Mouse (Mus musculus) hindlimb bud, embryonic 11.5 days (tissue): ENCODE measurements around the gene Hsph1.

Source experiments
- DNase-seq: peaks from one replicate; pipeline ENCODE4 v3.0.0-alpha.2; 2012; ENCODE audit warnings: low read depth, low spot score; ENCODE audit errors: extremely low spot score

Hsph1 gene

GRCm38 (mm10) chr5:149636075-149636920 is at the start of gene Hsph1:
TSS of gene Hsph1 (minus strand) at chr5:149636376.
- peak; percentile 96 for DNase-seq

- DNase-seq: no peak
Measured at GRCm38 (mm10) chr5:149680946-149681345, 44.8 kb upstream of the Hsph1 start.

- DNase-seq: no peak
Measured at GRCm38 (mm10) chr5:149679886-149680285, 43.7 kb upstream of the Hsph1 start.

- DNase-seq: no peak
Measured at GRCm38 (mm10) chr5:149679362-149679761, 43.2 kb upstream of the Hsph1 start.

GRCm38 (mm10) chr5:149678990-149679348 is 42.8 kb upstream of the Hsph1 start:
- no peak for DNase-seq

GRCm38 (mm10) chr5:149678100-149678989 is 42.2 kb upstream of the Hsph1 start, which contains the start of gene B3glct:
TSS of gene B3glct (plus strand) at chr5:149678230.
- no peak for DNase-seq

GRCm38 (mm10) chr5:149677196-149677595 is 41.0 kb upstream of the Hsph1 start:
- no peak for DNase-seq

- DNase-seq: no peak
Measured at GRCm38 (mm10) chr5:149663417-149663816, 27.2 kb upstream of the Hsph1 start.

- DNase-seq: no peak
Measured at GRCm38 (mm10) chr5:149662980-149663379, 26.8 kb upstream of the Hsph1 start.

- no peak for DNase-seq
Measured at GRCm38 (mm10) chr5:149661428-149661827, 25.3 kb upstream of the Hsph1 start.

- DNase-seq: no peak
Measured at GRCm38 (mm10) chr5:149659414-149659780, 23.2 kb upstream of the Hsph1 start.

GRCm38 (mm10) chr5:149658741-149659413 is 22.7 kb upstream of the Hsph1 start:
- DNase-seq: no peak

GRCm38 (mm10) chr5:149658022-149658421 is 21.8 kb upstream of the Hsph1 start:
- DNase-seq: no peak

- no peak for DNase-seq
Measured at GRCm38 (mm10) chr5:149655636-149656035, 19.5 kb upstream of the Hsph1 start.

- DNase-seq: no peak
Measured at GRCm38 (mm10) chr5:149650179-149650553, 14.0 kb upstream of the Hsph1 start.

- no peak for DNase-seq
Measured at GRCm38 (mm10) chr5:149649499-149650178, 13.5 kb upstream of the Hsph1 start.

GRCm38 (mm10) chr5:149648895-149649406 is 12.8 kb upstream of the Hsph1 start:
- no peak for DNase-seq

- DNase-seq: no peak
Measured at GRCm38 (mm10) chr5:149648196-149648595, 12.0 kb upstream of the Hsph1 start.

GRCm38 (mm10) chr5:149647367-149648115 is 11.4 kb upstream of the Hsph1 start:
- no peak for DNase-seq
